Mouse (Mus musculus): ENCODE measurements at regions not wholly inside any gene's neighbourhood (a gene's known extent, or its start where the extent isn't known, plus 50 kb on each side); places are given as distances from the start of the nearest gene placed in this dataset.
A peak's percentile ranks its signal among the peaks of the same experiment; 100 is the strongest.

DNA sequence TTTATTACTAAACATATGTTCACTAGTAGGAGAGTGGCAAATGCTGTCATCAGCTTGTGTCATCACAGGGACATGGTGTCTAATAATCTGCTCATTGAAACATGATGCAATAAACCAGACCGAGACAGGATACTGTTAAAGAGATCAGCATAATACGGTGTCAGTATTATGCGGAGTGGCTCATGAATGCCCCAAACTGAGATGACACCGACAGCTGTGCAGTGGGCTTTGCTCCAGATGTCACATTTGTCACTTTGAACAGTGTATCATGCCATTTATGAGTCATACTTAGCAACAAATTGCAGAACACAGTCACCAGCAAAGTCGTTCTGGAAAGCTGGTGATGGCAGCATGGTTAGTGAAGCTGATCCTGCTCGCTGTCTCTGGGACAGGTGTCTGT is 527.2 kb downstream of the Triml1 start:
- peak; percentile 48 to 58 for DNase-seq (ENCODE audit: low spot score in 2 of 2)

- peak in 1 of 2 experiments; percentile 4 for DNase-seq (ENCODE audit: low spot score in 2 of 2)
Observed at GRCm38 (mm10) chr8:42596639-42597038, 544.6 kb downstream of the Triml1 start.
